In genomic region chr7:63936986-63937235, GRCm38 (mm10) we compare ENCODE assay signal across 9 mouse cellular contexts. TPM values are rescaled to one million over a fixed set of nuclear protein-coding genes. Genes with fewer than 3 reads are reported as not detected.
DNase-seq lines count a peak whose midpoint lies in the region; ATAC-seq and TF ChIP-seq lines count a peak whose summit lies in the region.
"Had no signal": no experiment of that assay in that cellular context is flagged by ENCODE, and none has a peak within 500 bp of the region (broad histone marks: within the 10 kb centered on the region; RNA-seq: fewer than 3 reads in every experiment).

No protein-coding gene starts in this region.

- TF ChIP-seq POLR2A in liver, adult 2 months (IDR thresholded peaks at IDR 0.05; ENCODE audit: extremely low read depth, insufficient read depth, low read length): no peak

- peak overlapping the region; percentile 94 for H3K27ac ChIP-seq in liver, adult 2 months (replicated peaks; ENCODE audit: insufficient read depth, low read depth, low read length)
- peak overlapping the region; percentile 91 for H3K27ac ChIP-seq in embryonic facial prominence, embryonic 12.5 days
- peak overlapping the region; percentile 98 for H3K27ac ChIP-seq in intestine, embryonic 16.5 days (ENCODE audit: low read length)
- H3K27ac ChIP-seq in neural tube, embryonic 14.5 days (ENCODE audit: low read depth, low read length): peak overlapping the region; percentile 96

- H3K79me2 ChIP-seq in liver, adult 2 months (ENCODE audit: control insufficient read depth, insufficient read depth, low read length): peaks cover 41% of the 10 kb centered on the region

- H3K9ac ChIP-seq in liver, adult 2 months (ENCODE audit: low read depth, low read length): peak overlapping the region; percentile 97
- peak overlapping the region; percentile 81 for H3K9ac ChIP-seq in embryonic facial prominence, embryonic 12.5 days
- H3K9ac ChIP-seq in intestine, embryonic 16.5 days (ENCODE audit: low read depth, low read length): peak overlapping the region; percentile 92
- H3K9ac ChIP-seq in neural tube, embryonic 14.5 days (replicated peaks; ENCODE audit: low read depth, low read length): peak overlapping the region; percentile 97

- H3K4me3 ChIP-seq in liver, adult 2 months (ENCODE audit: insufficient read depth, low read depth, low read length): peak overlapping the region; percentile 92
- H3K4me3 ChIP-seq in embryonic facial prominence, embryonic 12.5 days: peak overlapping the region; percentile 78
- peak overlapping the region; percentile 80 for H3K4me3 ChIP-seq in intestine, embryonic 16.5 days (ENCODE audit: low read length)
- H3K4me3 ChIP-seq in neural tube, embryonic 14.5 days (ENCODE audit: low read depth, low read length): peak overlapping the region; percentile 93

- peak overlapping the region; percentile 94 for H3K4me2 ChIP-seq in embryonic facial prominence, embryonic 12.5 days (replicated peaks)
- peak overlapping the region; percentile 95 for H3K4me2 ChIP-seq in intestine, embryonic 16.5 days (ENCODE audit: low read depth, low read length)
- H3K4me2 ChIP-seq in neural tube, embryonic 14.5 days (ENCODE audit: low read depth, low read length): peak overlapping the region; percentile 89

- no peak for ATAC-seq in embryonic facial prominence, embryonic 12.5 days (ENCODE audit: insufficient number of reproducible peaks, insufficient read depth, low FRiP score, low TSS enrichment)
- no peak for ATAC-seq in intestine, embryonic 16.5 days
- no peak for ATAC-seq in neural tube, embryonic 14.5 days (ENCODE audit: low read depth)

- peaks cover 20% of the 10 kb centered on the region for H3K4me1 ChIP-seq in liver, adult 2 months (ENCODE audit: control insufficient read depth, insufficient read depth, low read length)
- H3K4me1 ChIP-seq in embryonic facial prominence, embryonic 12.5 days: peaks cover 21% of the 10 kb centered on the region; the same call in 1 of the 2 replicates
- H3K4me1 ChIP-seq in intestine, embryonic 16.5 days (ENCODE audit: control insufficient read depth, insufficient read depth, low read length): peaks cover 14% of the 10 kb centered on the region; the same call in 1 of the 2 replicates
- H3K4me1 ChIP-seq in neural tube, embryonic 14.5 days (ENCODE audit: control insufficient read depth, insufficient read depth, low read length): peaks cover 20% of the 10 kb centered on the region

- under 1% methylated on average over 11 of the region's 11 CpGs for WGBS in liver, adult 2 months
- 1% methylated on average over 11 of the region's 11 CpGs for WGBS in embryonic facial prominence, embryonic 12.5 days
- WGBS in intestine, embryonic 16.5 days: under 1% methylated on average over 11 of the region's 11 CpGs
- WGBS in neural tube, embryonic 14.5 days: 2% methylated on average over 11 of the region's 11 CpGs

- DNase-seq in liver, adult 2 months (ENCODE audit: extremely low read depth, low read depth, low spot score): peak; percentile 68
- DNase-seq in liver: no peak
- no peak for DNase-seq in left cerebral cortex, postnatal 4 days
- DNase-seq in adrenal gland, postnatal 25 days: no peak
- DNase-seq in gastrocnemius, adult 8-10 months (ENCODE audit: low spot score in 2 of 2): no peak

- no peaks in the 10 kb centered on the region for H3K9me3 ChIP-seq in embryonic facial prominence, embryonic 12.5 days
- H3K9me3 ChIP-seq in intestine, embryonic 16.5 days (ENCODE audit: control insufficient read depth, low read length): no peaks in the 10 kb centered on the region
- H3K9me3 ChIP-seq in neural tube, embryonic 14.5 days (ENCODE audit: control insufficient read depth, low read length): no peaks in the 10 kb centered on the region

- intact Hi-C loops in left cerebral cortex, postnatal 4 days (cut with DNase I): loop anchor here (2.0 to 10.0 kb wide), 4 partner anchors 82 to 438 kb away; partner anchors contain the start of genes Fan1 and Trpm1

- H3K36me3 ChIP-seq in liver, adult 2 months (ENCODE audit: control insufficient read depth, insufficient read depth, low read length): no peaks in the 10 kb centered on the region
- H3K36me3 ChIP-seq in embryonic facial prominence, embryonic 12.5 days: no peaks in the 10 kb centered on the region
- no peaks in the 10 kb centered on the region for H3K36me3 ChIP-seq in intestine, embryonic 16.5 days (ENCODE audit: control insufficient read depth, insufficient read depth, low read length)
- no peaks in the 10 kb centered on the region for H3K36me3 ChIP-seq in neural tube, embryonic 14.5 days (ENCODE audit: control insufficient read depth, insufficient read depth, low read length)

- no peaks in the 10 kb centered on the region for H3K27me3 ChIP-seq in liver, adult 2 months (ENCODE audit: control insufficient read depth, insufficient read depth, low read length)
- H3K27me3 ChIP-seq in embryonic facial prominence, embryonic 12.5 days: no peaks in the 10 kb centered on the region
- no peaks in the 10 kb centered on the region for H3K27me3 ChIP-seq in intestine, embryonic 16.5 days (replicated peaks; ENCODE audit: control insufficient read depth, insufficient read depth, low read length)
- no peaks in the 10 kb centered on the region for H3K27me3 ChIP-seq in neural tube, embryonic 14.5 days (ENCODE audit: control insufficient read depth, insufficient read depth, low read length)

- 0 out of 2 replicates have a peak, but pooled peaks have one; percentile 15 for TF ChIP-seq CTCF in liver, adult 2 months (IDR thresholded peaks at IDR 0.05; ENCODE audit: low read depth, low read length)

RNA-seq across cellular contexts. Expression of gene Klf13, which starts 1.8 kb away (rescaled TPM):
- total RNA-seq in liver, adult 2 months (2014; rRNA removed): 26.2 and 26.4 TPM in 2 replicates
- 14.1 and 19.8 TPM in 2 replicates for polyA plus RNA-seq in liver, adult 2 months (2012; rRNA removed)
- polyA plus RNA-seq in embryonic facial prominence, embryonic 12.5 days (2016; fragmentation: Nextera tagmentation; extraction: Ambion mirVana): 21.3 and 21.4 TPM in 2 replicates
- polyA plus RNA-seq in intestine, embryonic 16.5 days (2015; fragmentation: Nextera tagmentation; extraction: Ambion mirVana): 23.1 and 23.3 TPM in 2 replicates
- 24.9 and 32.5 TPM in 2 replicates for polyA plus RNA-seq in neural tube, embryonic 14.5 days (2014; fragmentation: Nextera tagmentation; extraction: Ambion mirVana)
- total RNA-seq in left cerebral cortex, postnatal 4 days (2021): 10 to 100 TPM; 72.3 to 73.5 TPM
- total RNA-seq in adrenal gland, postnatal 25 days (2021): 85.4 and 93.8 TPM in 2 replicates
- total RNA-seq in gastrocnemius, adult 8-10 months (2022): 10 to 100 TPM; 35.8 to 65.5 (median 41.6) TPM

RNA-seq across cellular contexts. Expression of gene E030018B13Rik, which starts 20.3 kb away (rescaled TPM):
- total RNA-seq in liver, adult 2 months (2014; rRNA removed): 0.09 TPM in 1 of 2 replicates, not detected in the other
- not detected in 2 replicates for polyA plus RNA-seq in liver, adult 2 months (2012; rRNA removed)
- polyA plus RNA-seq in embryonic facial prominence, embryonic 12.5 days (2016; fragmentation: Nextera tagmentation; extraction: Ambion mirVana): not detected in 2 replicates
- polyA plus RNA-seq in intestine, embryonic 16.5 days (2015; fragmentation: Nextera tagmentation; extraction: Ambion mirVana): not detected in 2 replicates
- polyA plus RNA-seq in neural tube, embryonic 14.5 days (2014; fragmentation: Nextera tagmentation; extraction: Ambion mirVana): 0.55 TPM in 1 of 2 replicates, not detected in the other
- not detected for total RNA-seq in left cerebral cortex, postnatal 4 days (2021)
- total RNA-seq in adrenal gland, postnatal 25 days (2021): not detected in 2 replicates
- total RNA-seq in gastrocnemius, adult 8-10 months (2022): not detected
- polyA plus RNA-seq: brain, embryonic 14.5 days had no signal
